Mouse (Mus musculus) midbrain, embryonic 15.5 days (tissue): ENCODE measurements around the gene Tktl1. TPM values are rescaled to one million over a fixed set of nuclear protein-coding genes. Genes with fewer than 3 reads are reported as not detected.

Experiments
- ATAC-seq: fragments of 200-750 bp; cut with Nextera tagmentation; replicated peaks from 2 replicates; pipeline ENCODE4 v1.8.0; 2017; ENCODE audit warnings: moderate TSS enrichment
- H3K27ac ChIP-seq: fragments of 300-500 bp; sonication (generic); 2 replicates; pipeline ENCODE4 v1.5.1; 2015; ENCODE audit warnings: mild to moderate bottlenecking, inconsistent platforms
- H3K27me3 ChIP-seq: fragments of 300-500 bp; sonication (generic); replicated peaks from 2 replicates; pipeline ENCODE4 v1.6.1; 2015; ENCODE audit warnings: inconsistent platforms
- H3K36me3 ChIP-seq: fragments of 300-500 bp; sonication (generic); replicated peaks from 2 replicates; pipeline ENCODE4 v1.6.1; 2015; ENCODE audit warnings: inconsistent platforms
- H3K4me1 ChIP-seq: fragments of 300-500 bp; sonication (generic); 2 replicates; pipeline ENCODE4 v1.6.1; 2015; ENCODE audit warnings: inconsistent platforms
- H3K4me2 ChIP-seq: fragments of 300-500 bp; sonication (generic); 2 replicates; pipeline ENCODE4 v1.6.1; 2015; ENCODE audit warnings: inconsistent platforms, mild to moderate bottlenecking, moderate library complexity
- H3K4me3 ChIP-seq: fragments of 300-500 bp; sonication (generic); 2 replicates; pipeline ENCODE4 v1.5.1; 2015; ENCODE audit warnings: mild to moderate bottlenecking, inconsistent platforms
- H3K9ac ChIP-seq: fragments of 300-500 bp; sonication (generic); 2 replicates; pipeline ENCODE4 v1.6.1; 2015; ENCODE audit warnings: mild to moderate bottlenecking, inconsistent platforms
- H3K9me3 ChIP-seq: fragments of 300-500 bp; sonication (generic); 2 replicates; pipeline ENCODE4 v1.6.1; 2016; ENCODE audit warnings: inconsistent platforms
- WGBS: fragments of 180-500 bp; shearing (Covaris S2); methylation state at CpG from one replicate; pipeline ENCODE4 v1.1.7; 2015; ENCODE audit warnings: mixed read lengths; 5-methylcytosine and 5-hydroxymethylcytosine counted together
- polyA plus RNA-seq: library from polyadenylated mRNA; unstranded; fragments of >200 nt; fragmentation: Nextera tagmentation; extraction: Ambion mirVana; gene quantifications from 2 replicates; pipeline ENCODE4 v1.2.1, GENCODE M21; 2015

Tktl1 gene
- polyA plus RNA-seq, 1 experiment from 2014 or later = 0.06 TPM

GRCm38 (mm10) chrX:74245107-74245506, 68.0 kb downstream of the Tktl1 start:
- no peak for ATAC-seq
- WGBS = 22% methylated on average over 1 of the region's 1 CpGs

GRCm38 (mm10) chrX:74245687-74246086, 68.6 kb downstream of the Tktl1 start:
- Histone ChIP-seq H3K4me2 (peak overlapping the region; percentile 57), H3K36me3 (0 out of 2 replicates have a peak, but pooled peaks cover 9% of the 10 kb centered on the region), H3K4me3 (peak overlapping the region; percentile 57), H3K9me3 (no peaks in the 10 kb centered on the region), H3K4me1 (peaks cover 19% of the 10 kb centered on the region), H3K27me3 (no peaks in the 10 kb centered on the region), H3K27ac (peak overlapping the region; percentile 89), H3K9ac (peak overlapping the region; percentile 58)
- peak; percentile 65 for ATAC-seq
- 24% methylated on average over 21 of the region's 21 CpGs for WGBS

More at GRCm38 (mm10) chrX:74245107-74245506, 68.0 kb downstream of the Tktl1 start:
- Histone ChIP-seq H3K4me1 (peaks cover 19% of the 10 kb centered on the region), H3K4me2 (peak overlapping the region; percentile 57), H3K9ac (peak overlapping the region; percentile 58), H3K27me3 (no peaks in the 10 kb centered on the region), H3K9me3 (no peaks in the 10 kb centered on the region), H3K36me3 (0 out of 2 replicates have a peak, but pooled peaks cover 9% of the 10 kb centered on the region), H3K4me3 (peak overlapping the region; percentile 57), H3K27ac (peak overlapping the region; percentile 89)

GRCm38 (mm10) chrX:74246213-74246681, 69.2 kb downstream of the Tktl1 start:
- H3K4me2 ChIP-seq = peak overlapping the region; percentile 57
- no peaks in the 10 kb centered on the region for H3K27me3 ChIP-seq
- 23% methylated on average over 38 of the region's 38 CpGs for WGBS
- peak overlapping the region; percentile 57 for H3K4me3 ChIP-seq
- peaks cover 19% of the 10 kb centered on the region for H3K4me1 ChIP-seq
- peak; percentile 92 for ATAC-seq
- 0 out of 2 replicates have a peak, but pooled peaks cover 8% of the 10 kb centered on the region for H3K36me3 ChIP-seq
- H3K9me3 ChIP-seq = no peaks in the 10 kb centered on the region
- H3K9ac ChIP-seq = peak overlapping the region; percentile 58
- peak overlapping the region; percentile 89 for H3K27ac ChIP-seq

GRCm38 (mm10) chrX:74246693-74247092, 69.6 kb downstream of the Tktl1 start:
- Histone ChIP-seq H3K27me3 (no peaks in the 10 kb centered on the region), H3K9ac (no peak overlapping the region), H3K36me3 (0 out of 2 replicates have a peak, but pooled peaks cover 3% of the 10 kb centered on the region), H3K4me2 (peak overlapping the region; percentile 57), H3K4me3 (peak overlapping the region; percentile 57), H3K4me1 (peaks cover 19% of the 10 kb centered on the region), H3K9me3 (no peaks in the 10 kb centered on the region), H3K27ac (peak overlapping the region; percentile 89)
- 21% methylated on average over 15 of the region's 15 CpGs for WGBS
- ATAC-seq = peak; percentile 18

- H3K36me3 ChIP-seq = no peaks in the 10 kb centered on the region
- no peak for ATAC-seq
- peaks cover 8% of the 10 kb centered on the region; the same call in 1 of the 2 replicates for H3K4me1 ChIP-seq
- H3K9me3 ChIP-seq = no peaks in the 10 kb centered on the region
- peak overlapping the region; percentile 72 for H3K4me2 ChIP-seq
- 21% methylated on average over 3 of the region's 3 CpGs for WGBS
- no peaks in the 10 kb centered on the region for H3K27me3 ChIP-seq
- H3K27ac ChIP-seq = peak overlapping the region; percentile 3; the same call in 1 of the 2 replicates
- H3K9ac ChIP-seq = no peak overlapping the region
- H3K4me3 ChIP-seq = no peak overlapping the region
Observed at GRCm38 (mm10) chrX:74248651-74249050, 71.6 kb downstream of the Tktl1 start.

- H3K4me2 ChIP-seq = peak within 1 kb of the TSS; percentile 72
- H3K9ac ChIP-seq = peak within 1 kb of the TSS; percentile 46
- H3K4me3 ChIP-seq = peak within 1 kb of the TSS; percentile 44
- 12% methylated on average over 38 of the region's 38 CpGs for WGBS
- peaks cover 4% of the 10 kb centered on the region; the same call in 1 of the 2 replicates for H3K4me1 ChIP-seq
- peak within 1 kb of the TSS; percentile 60 for H3K27ac ChIP-seq
- ATAC-seq = no peak
- no peaks in the 10 kb centered on the region for H3K27me3 ChIP-seq
- H3K36me3 ChIP-seq = no peaks in the 10 kb centered on the region
- no peaks in the 10 kb centered on the region for H3K9me3 ChIP-seq
Observed at GRCm38 (mm10) chrX:74249615-74250014, 72.6 kb downstream of the Tktl1 start, which contains the start of gene Flna. Gene Flna (minus strand): TSS chrX:74249820.

- Histone ChIP-seq H3K4me2 (peak within 1 kb of the TSS; percentile 64), H3K27me3 (no peaks in the 10 kb centered on the region), H3K4me3 (peak within 1 kb of the TSS; percentile 61), H3K27ac (peak within 1 kb of the TSS; percentile 90), H3K36me3 (no peaks in the 10 kb centered on the region; the same call in 1 of the 2 replicates), H3K9me3 (no peaks in the 10 kb centered on the region), H3K4me1 (peaks cover 7% of the 10 kb centered on the region), H3K9ac (peak within 1 kb of the TSS; percentile 67)
- ATAC-seq = peak; percentile 97
- WGBS = 21% methylated on average over 39 of the region's 39 CpGs
Observed at GRCm38 (mm10) chrX:74254153-74254887, 77.3 kb downstream of the Tktl1 start, which contains the start of gene Emd. Gene Emd (plus strand): TSS chrX:74254687.

GRCm38 (mm10) chrX:74254888-74255565, 78.0 kb downstream of the Tktl1 start:
- Histone ChIP-seq H3K9me3 (no peaks in the 10 kb centered on the region), H3K9ac (peak overlapping the region; percentile 67), H3K4me3 (peak overlapping the region; percentile 61), H3K27ac (peak overlapping the region; percentile 90), H3K27me3 (no peaks in the 10 kb centered on the region), H3K4me1 (peaks cover 7% of the 10 kb centered on the region), H3K36me3 (no peaks in the 10 kb centered on the region; the same call in 1 of the 2 replicates), H3K4me2 (peak overlapping the region; percentile 64)
- WGBS = 30% methylated on average over 29 of the region's 31 CpGs
- ATAC-seq = peak; percentile 34

- WGBS = 92% methylated on average over 3 of the region's 3 CpGs
Observed at GRCm38 (mm10) chrX:74257746-74258145, 80.7 kb downstream of the Tktl1 start.

More at GRCm38 (mm10) chrX:74257746-74258145, 80.7 kb downstream of the Tktl1 start:
- Histone ChIP-seq H3K4me3 (no peak overlapping the region), H3K4me1 (peaks cover 7% of the 10 kb centered on the region), H3K4me2 (no peak overlapping the region), H3K9ac (no peak overlapping the region), H3K36me3 (no peaks in the 10 kb centered on the region; the same call in 1 of the 2 replicates), H3K9me3 (no peaks in the 10 kb centered on the region), H3K27me3 (no peaks in the 10 kb centered on the region), H3K27ac (no peak overlapping the region)
- ATAC-seq = no peak

Other genes starting within 250 kb of the Tktl1 start
- gene Renbp, start 246.4 kb upstream of the Tktl1 start, polyA plus RNA-seq = 10.9 and 11.1 TPM in 2 replicates
- 52.6 and 54.0 TPM in 2 replicates for gene Hcfc1, start 210.9 kb upstream of the Tktl1 start, polyA plus RNA-seq
- 44.0 and 48.7 TPM in 2 replicates for gene Irak1, start 153.3 kb upstream of the Tktl1 start, polyA plus RNA-seq
- gene Opn1mw, start 49.8 kb upstream of the Tktl1 start, polyA plus RNA-seq = not detected in 2 replicates
- 15.7 and 17.0 TPM in 2 replicates for gene Mecp2, start 41.9 kb upstream of the Tktl1 start, polyA plus RNA-seq
- gene Tex28, start 9.4 kb upstream of the Tktl1 start, polyA plus RNA-seq = not detected in 2 replicates
- gene Flna, start 72.6 kb downstream of the Tktl1 start, polyA plus RNA-seq = 92.6 and 96.4 TPM in 2 replicates
- gene Emd, start 77.4 kb downstream of the Tktl1 start, polyA plus RNA-seq = 16.0 and 17.7 TPM in 2 replicates
- gene Rpl10, start 93.6 kb downstream of the Tktl1 start, polyA plus RNA-seq = 402 and 414 TPM in 2 replicates
- 86.8 and 90.3 TPM in 2 replicates for gene Taz, start 104.7 kb downstream of the Tktl1 start, polyA plus RNA-seq
- gene Dnase1l1, start 105.1 kb downstream of the Tktl1 start, polyA plus RNA-seq = 2.9 and 5.2 TPM in 2 replicates
- gene Atp6ap1, start 119.8 kb downstream of the Tktl1 start, polyA plus RNA-seq = 308 and 309 TPM in 2 replicates
- gene Gdi1, start 127.7 kb downstream of the Tktl1 start, polyA plus RNA-seq = 1,073 and 1,116 TPM in 2 replicates
- gene Fam50a, start 135.8 kb downstream of the Tktl1 start, polyA plus RNA-seq = 59.9 and 62.2 TPM in 2 replicates
- 64.4 and 75.0 TPM in 2 replicates for gene Plxna3, start 151.8 kb downstream of the Tktl1 start, polyA plus RNA-seq
- 59.8 and 62.3 TPM in 2 replicates for gene Lage3, start 176.4 kb downstream of the Tktl1 start, polyA plus RNA-seq
- gene Ubl4a, start 196.0 kb downstream of the Tktl1 start, polyA plus RNA-seq = 67.1 and 71.1 TPM in 2 replicates
- 9.9 and 10.5 TPM in 2 replicates for gene Slc10a3, start 196.1 kb downstream of the Tktl1 start, polyA plus RNA-seq
- 36.2 and 38.3 TPM in 2 replicates for gene Fam3a, start 216.0 kb downstream of the Tktl1 start, polyA plus RNA-seq
- gene Ikbkg, start 216.0 kb downstream of the Tktl1 start, polyA plus RNA-seq = 15.2 and 16.0 TPM in 2 replicates